Mouse (Mus musculus) embryo, embryonic 11 days (tissue): ENCODE measurements around the gene Gm48552.

Experiments
- DNase-seq: peaks from one replicate; pipeline ENCODE4 v3.0.0-alpha.2; 2015

Gene Gm48552

DNA sequence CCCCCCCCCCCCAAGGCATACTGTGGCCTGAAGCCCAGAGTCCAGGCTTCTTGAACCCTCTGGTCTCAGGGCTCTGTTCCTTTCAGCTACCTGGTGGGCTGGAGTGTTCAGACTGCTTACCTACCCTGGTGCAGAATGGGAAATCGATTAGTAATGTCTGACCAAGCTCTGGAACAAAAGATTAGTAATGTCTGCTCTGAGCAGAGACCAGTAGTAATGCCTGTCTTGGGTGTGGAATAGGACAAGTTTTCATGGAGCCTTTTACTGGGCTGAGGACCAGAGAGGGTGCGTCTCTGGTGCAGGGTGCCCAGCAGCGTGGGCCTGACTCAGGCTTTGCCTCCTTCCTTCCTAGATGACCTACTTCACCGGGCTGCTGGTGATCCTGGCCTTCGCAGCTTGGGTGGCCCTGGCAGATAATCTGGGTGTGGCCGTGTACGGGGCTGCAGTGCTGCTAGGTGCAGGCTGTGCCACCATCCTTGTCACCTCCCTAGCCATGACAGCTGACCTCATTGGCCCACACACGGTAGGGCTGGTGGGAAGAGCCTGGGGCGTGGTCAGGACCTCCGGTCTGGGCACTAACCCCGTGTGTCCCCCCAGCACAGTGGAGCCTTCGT lies 26.4 kb upstream of the Gm48552 start:
- DNase-seq, result no peak

DNA sequence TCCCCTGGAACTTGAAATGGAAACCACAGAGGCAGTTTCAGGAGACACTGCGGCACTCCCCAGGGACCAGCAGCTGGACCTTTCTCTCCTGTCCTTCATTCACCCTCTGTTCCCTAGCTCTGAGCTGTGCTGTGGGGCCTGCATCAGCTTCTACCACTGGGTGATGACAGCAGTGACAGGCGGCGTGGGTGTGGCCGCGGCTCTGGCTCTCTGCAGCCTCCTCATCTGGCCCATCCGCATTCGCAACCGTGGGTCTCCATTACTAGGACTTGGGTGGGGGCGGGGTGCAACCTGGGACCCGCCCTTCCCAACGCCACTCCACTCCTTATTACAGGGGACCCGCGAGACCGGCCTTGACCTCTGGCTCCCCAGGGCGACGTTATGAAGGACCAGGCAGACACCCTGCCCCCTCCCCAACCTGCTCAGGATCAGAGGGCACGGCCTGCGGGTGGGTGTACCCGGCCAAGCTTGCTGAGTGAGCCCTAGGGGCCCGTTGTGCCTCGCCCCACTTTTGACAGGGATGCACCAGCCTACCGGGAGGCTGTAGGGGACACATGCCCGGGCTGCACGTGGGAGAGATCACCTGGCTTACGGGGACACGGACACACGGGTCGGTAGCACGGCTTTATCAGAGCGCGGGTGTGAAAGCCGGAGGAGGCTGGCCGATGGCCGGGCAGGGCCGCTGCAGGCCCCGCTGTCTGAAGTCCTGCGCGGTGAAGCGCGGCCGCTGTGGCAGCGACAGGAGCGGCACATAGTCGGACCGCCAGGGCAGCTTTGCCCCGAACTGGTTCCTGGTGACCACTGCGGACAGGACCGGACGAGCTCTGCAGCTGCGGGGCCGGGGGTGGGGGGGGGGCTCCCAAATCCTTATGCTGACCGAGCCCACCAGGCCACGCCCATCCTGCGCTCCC lies 25.1 kb upstream of the Gm48552 start:
- no peak for DNase-seq

DNA sequence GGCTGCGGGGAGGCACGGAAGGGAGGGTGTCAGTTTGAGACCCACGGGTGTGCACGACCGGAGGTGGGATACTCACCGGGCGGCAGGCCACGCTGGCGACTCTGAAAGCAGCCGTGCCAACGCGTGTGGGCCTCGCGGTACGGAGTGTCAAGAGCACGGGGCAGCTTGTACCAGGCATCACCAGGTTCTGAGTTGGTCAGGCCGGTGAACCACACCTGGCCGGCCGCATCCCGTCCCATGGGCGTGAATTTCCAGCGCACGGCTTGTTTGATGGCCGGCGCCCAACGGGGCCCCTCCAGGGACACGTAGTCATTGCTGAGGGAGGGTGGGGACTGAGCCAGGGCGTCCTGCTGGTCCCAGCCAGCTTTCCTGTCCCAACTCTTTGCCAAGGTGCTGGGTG lies 24.1 kb upstream of the Gm48552 start:
- no peak for DNase-seq

DNA sequence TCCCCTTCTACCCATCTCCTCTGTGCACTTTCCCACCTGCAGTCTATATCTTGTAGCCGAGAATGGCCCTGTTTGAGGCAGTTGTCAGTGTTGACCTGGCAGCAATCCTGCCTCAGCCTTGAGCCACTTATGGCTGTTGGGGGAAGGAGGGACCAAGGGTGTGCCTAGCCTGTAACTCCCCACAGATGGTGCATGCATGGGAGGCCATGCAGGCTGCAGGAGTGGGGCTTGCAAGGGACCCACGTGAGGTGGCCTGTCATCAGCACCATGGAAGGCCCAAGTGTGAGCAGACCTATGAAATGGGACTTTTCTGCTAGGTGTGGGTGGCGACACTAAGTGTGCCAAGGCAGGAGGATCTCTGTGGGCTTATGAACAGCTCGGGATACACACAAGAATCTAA lies 23.7 kb upstream of the Gm48552 start:
- DNase-seq, result no peak

DNA sequence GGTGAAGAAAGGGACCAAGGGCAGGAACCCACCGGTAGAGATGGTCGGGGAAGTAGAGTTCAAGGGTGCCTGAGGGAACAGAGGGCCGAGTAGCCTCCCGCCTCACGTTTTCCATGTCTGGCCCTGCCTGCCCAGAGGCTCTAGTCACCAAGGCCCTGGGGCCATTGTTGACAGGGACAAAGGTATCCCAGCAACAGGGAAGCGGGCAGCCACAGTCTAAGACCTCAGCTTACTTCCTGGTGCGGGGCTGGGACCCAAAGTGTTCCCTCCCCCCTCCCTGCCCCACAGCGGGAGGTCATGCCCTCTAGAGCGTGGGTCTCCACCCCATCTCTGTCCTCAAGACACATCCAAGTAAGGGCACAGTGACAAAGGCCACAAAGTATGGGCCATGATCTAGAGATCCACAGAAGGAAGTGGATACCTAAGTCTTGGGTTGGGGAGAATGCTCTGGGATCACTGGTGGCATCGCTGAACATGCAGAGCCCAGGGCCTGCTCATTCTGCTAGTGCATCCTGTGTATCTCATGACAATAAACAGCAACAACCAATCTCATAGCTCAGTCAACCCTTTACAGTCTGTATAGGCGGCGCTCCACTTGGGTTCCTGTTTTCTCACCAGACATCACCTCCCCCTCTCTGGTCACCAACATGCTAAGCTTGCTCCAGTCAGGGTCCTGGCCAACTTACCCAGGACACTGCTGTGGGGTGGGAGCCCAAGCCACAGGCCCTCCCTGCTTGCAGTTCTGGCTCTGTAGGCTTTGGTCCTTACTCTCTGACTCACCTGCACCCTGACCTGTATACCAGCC lies 22.9 kb upstream of the Gm48552 start, which contains the start of gene 4930404N11Rik:
TSS of gene 4930404N11Rik (minus strand) at position 145 of the 805 bp plus-strand sequence.
- peak; percentile 72 for DNase-seq

DNA sequence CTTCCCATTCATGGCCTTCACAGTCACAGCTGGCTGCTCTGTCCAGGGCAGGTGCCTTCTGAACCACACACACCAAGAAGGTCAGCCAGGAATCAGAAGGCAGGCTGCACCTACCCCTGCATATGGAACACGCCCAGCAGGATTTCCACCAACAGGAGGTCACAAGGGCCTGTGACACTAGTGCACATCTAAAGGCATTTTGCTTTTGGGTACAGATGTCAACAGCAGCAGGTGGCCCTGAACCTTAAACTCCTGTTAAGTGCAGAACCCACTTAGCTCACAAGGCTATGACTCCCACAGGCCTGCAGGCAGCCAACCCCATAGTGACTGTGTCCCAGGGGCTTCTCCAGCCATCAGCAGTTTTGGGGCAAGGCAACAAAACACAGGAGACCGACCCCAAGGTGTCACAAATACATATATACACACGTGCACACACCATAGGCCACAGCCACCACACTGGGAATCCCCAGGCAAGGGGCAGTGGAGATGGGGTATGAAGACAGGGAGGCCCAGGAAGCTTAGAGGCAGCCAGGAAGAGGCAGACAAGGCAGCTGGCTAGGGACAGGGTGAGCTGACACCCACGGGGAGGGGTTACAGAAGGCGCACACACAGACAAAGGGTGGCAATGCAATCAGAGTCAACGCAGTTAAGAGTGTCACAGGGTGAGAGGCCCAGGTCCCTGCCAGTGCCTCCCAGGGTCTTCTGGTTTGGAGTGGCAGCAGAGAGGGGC lies 22.2 kb upstream of the Gm48552 start:
- no peak for DNase-seq

DNA sequence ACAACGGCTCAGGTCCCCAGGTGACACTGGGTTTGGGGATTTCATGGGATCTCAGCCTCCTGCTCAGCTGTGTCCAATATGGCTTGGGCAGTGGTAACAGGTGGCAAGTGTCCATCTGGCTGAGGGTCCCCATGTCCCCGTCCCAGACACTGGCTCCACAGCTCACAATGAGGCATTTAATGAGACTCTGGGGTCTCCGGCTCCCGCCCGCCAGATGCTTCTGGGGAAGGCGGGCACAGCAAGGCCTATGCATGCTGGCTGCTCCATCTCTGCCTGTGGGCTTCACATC lies 21.7 kb upstream of the Gm48552 start:
- no peak for DNase-seq

DNA sequence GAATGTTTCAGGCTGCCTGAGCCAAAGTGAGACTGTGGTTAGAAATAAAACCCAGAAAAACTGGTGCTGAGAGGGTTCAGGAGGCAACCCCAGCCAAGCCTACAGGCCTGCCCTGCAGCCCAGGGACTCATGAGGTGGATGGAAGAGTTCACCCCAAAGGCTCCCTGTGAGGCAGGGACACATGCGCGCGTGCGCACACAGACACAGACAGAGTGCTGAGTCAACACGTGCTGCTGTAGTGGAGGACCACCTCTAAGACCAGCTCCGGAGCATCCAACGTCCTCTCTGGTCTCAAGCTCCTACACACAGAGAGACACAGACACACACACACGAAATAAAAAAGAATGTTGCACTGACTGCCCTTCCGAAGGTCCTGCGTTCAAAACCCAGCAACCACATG lies 13.5 kb upstream of the Gm48552 start:
- no peak for DNase-seq

GRCm38 (mm10) chr10:81376561-81377361 lies 12.0 kb upstream of the Gm48552 start:
- DNase-seq, result no peak

GRCm38 (mm10) chr10:81377362-81377664 lies 11.5 kb upstream of the Gm48552 start:
- no peak for DNase-seq

GRCm38 (mm10) chr10:81377793-81378552 lies 10.8 kb upstream of the Gm48552 start, which contains the start of gene Fzr1:
Gene Fzr1 (minus strand): TSS chr10:81378516.
- DNase-seq, result no peak

- peak; percentile 100 for DNase-seq
These were observed 10.1 kb upstream of the Gm48552 start for GRCm38 (mm10) chr10:81378553-81379182.

- no peak for DNase-seq
These were observed 9.6 kb upstream of the Gm48552 start for GRCm38 (mm10) chr10:81379183-81379553.

DNA sequence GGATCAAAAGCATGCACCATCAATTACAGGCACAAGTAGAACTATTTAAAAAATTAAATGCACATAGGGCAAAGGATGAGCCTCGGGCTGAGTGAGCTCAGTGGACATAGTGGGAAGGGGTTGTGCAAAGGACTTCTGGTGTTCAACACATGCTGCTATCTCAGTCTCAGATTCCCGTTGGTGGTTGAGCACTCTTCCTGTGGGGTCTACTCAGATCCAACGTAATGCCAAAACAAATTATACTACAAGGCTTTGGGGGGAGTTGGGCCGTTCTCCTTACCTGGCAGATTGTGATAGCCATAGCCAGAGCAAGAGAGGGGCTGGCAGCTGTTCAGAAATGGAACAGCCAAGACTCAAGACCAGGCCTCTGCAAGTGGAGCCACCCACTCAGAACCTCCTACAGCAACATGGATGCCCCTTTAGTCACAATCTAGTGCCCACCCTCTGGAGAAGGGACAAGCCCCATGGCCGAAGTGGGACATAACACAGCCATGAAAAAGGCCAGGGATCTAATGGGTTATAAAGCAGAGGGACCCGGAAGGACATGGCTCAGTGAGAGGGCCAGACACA lies 8.9 kb upstream of the Gm48552 start:
- DNase-seq, result no peak

- DNase-seq, result no peak
These were observed 6.8 kb upstream of the Gm48552 start for GRCm38 (mm10) chr10:81382039-81382438.

GRCm38 (mm10) chr10:81383802-81384604 lies 4.8 kb upstream of the Gm48552 start, which contains the start of the genes Dohh and Gm48551:
Gene Dohh (plus strand): TSS chr10:81384428.
Gene Gm48551 (plus strand): TSS chr10:81384466.
- peak; percentile 99 for DNase-seq

GRCm38 (mm10) chr10:81384605-81384982 lies 4.2 kb upstream of the Gm48552 start:
- DNase-seq, result no peak

DNA sequence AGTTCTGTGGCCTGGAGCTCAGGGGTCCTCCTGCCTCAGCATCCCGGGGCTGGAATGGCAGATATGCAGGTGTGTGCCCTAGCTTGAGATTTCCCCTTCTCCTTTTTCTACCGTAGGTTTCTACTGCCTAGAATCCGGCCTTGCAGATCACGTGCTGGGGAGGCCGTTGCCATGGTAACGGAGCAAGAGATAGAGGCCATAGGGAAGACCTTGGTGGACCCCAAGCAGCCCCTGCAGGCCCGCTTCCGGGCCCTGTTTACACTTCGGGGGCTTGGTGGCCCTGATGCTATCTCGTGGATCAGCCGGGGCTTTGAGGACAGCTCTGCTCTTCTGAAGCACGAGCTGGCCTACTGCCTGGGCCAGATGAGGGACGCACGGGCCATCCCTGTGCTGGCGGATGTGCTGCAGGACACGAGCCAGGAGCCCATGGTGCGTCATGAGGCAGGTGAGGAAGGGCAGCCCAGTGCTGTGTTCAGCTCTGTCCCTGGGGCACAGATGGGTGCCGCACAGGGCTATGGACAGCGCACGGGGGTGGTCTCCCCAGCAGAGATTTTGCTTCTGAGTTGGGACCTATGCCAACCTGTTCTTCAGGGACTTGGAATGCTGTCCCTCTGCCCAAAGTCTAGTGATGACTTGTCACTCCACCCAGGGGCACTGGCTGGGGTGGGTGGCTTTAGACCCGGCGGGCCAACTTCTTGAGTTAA lies 3.0 kb upstream of the Gm48552 start:
- no peak for DNase-seq

DNA sequence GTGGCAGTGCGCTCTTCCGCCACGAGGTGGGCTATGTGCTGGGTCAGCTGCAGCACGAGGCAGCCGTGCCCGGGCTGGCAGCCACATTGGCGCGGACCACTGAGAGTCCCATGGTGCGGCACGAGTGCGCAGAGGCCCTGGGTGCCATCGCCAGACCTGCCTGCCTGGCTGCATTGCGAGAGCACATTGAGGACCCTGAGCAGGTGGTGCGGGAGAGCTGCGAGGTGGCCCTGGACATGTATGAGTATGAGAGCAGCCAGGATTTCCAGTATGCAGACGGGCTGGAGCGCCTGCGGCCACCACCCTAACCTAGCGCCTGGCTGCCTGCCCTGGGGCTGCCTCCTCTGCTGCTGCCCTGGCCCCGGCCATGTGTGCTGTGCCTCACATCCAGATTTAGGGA lies 1.1 kb upstream of the Gm48552 start:
- no peak for DNase-seq
